Mouse (Mus musculus) liver, embryonic 16.5 days (tissue): ENCODE measurements around the gene Inpp4b. TPM values are rescaled to one million over a fixed set of nuclear protein-coding genes. Genes with fewer than 3 reads are reported as not detected.
"Not testable (repeated sequence)": the region's sequence is repeated elsewhere in the genome, so short reads cannot be mapped to it uniquely, and the experiment has no call there.

Experiments
- ATAC-seq: fragments of 200-750 bp; cut with Nextera tagmentation; 2 replicates; pipeline ENCODE4 v1.8.0; 2017; ENCODE audit warnings: low read depth, mild to moderate bottlenecking, moderate number of reproducible peaks, moderate library complexity
- H3K27ac ChIP-seq: fragments of 300-500 bp; sonication (generic); 2 replicates; pipeline ENCODE4 v1.5.1; 2014; ENCODE audit warnings: mild to moderate bottlenecking, low read length
- H3K27me3 ChIP-seq: fragments of 300-500 bp; sonication (generic); 2 replicates; pipeline ENCODE4 v1.6.1; 2014; ENCODE audit warnings: low read depth, low read length, mixed read lengths; ENCODE audit not compliant: control insufficient read depth, insufficient read depth
- H3K36me3 ChIP-seq: fragments of 300-500 bp; sonication (generic); 2 replicates; pipeline ENCODE4 v1.6.1; 2014; ENCODE audit warnings: mild to moderate bottlenecking; ENCODE audit not compliant: control insufficient read depth, insufficient read depth
- H3K4me1 ChIP-seq: fragments of 300-500 bp; sonication (generic); 2 replicates; pipeline ENCODE4 v1.6.1; 2014; ENCODE audit warnings: low read depth, low read length, mixed read lengths; ENCODE audit not compliant: control insufficient read depth
- H3K4me2 ChIP-seq: fragments of 300-500 bp; sonication (generic); 2 replicates; pipeline ENCODE4 v1.6.1; 2014; ENCODE audit warnings: low read depth, low read length, mixed read lengths
- H3K4me3 ChIP-seq: fragments of 300-500 bp; sonication (generic); 2 replicates; pipeline ENCODE4 v1.5.1; 2014; ENCODE audit warnings: low read depth, mild to moderate bottlenecking, low read length
- H3K9ac ChIP-seq: fragments of 300-500 bp; sonication (generic); 2 replicates; pipeline ENCODE4 v1.6.1; 2014; ENCODE audit warnings: low read depth, low read length
- H3K9me3 ChIP-seq: fragments of 300-500 bp; sonication (generic); replicated peaks from 2 replicates; pipeline ENCODE4 v1.6.1; 2016; ENCODE audit warnings: low read length; ENCODE audit not compliant: control insufficient read depth
- WGBS: fragments of 180-500 bp; shearing (Covaris S2); extraction: QIAGEN DNeasy Blood & Tissue Kit; methylation state at CpG from one replicate; pipeline ENCODE4 v1.1.7; 2014; ENCODE audit not compliant: insufficient replicate concordance; 5-methylcytosine and 5-hydroxymethylcytosine counted together
- polyA plus RNA-seq: library from polyadenylated mRNA; unstranded; fragments of >200 nt; fragmentation: Nextera tagmentation; extraction: Ambion mirVana; gene quantifications from 2 replicates; pipeline ENCODE4 v1.2.1, GENCODE M21; 2015

Inpp4b gene
- polyA plus RNA-seq, 1 experiment from 2014 or later = 1.5 TPM

DNA sequence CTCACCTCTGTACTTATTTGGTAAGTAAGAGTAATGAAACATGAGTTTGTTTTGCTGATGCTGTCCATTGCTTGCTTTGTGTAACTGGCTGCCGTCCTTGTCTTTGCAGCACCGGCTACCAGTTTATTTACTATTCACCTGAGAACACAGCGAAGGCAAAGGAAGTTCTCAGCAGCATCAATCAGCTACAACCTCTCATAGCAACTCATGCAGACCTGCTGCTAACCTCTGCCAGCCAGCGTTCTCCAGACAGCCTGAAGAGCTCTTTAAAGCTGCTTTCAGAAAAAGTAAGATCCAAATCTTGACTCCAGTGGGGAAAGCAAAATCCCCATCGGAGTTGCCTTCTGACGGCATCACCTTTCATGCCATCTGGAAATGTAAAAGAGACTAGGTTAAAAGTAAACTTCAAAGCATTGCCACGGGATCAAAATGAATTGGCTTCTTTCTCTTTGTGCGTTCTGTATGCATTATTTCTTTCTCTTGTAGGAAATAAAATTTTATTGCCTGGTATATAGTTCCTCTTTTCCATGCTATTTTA lies 642.8 kb downstream of the Inpp4b start:
- no peak overlapping the region for H3K4me3 ChIP-seq
- H3K4me1 ChIP-seq = no peaks in the 10 kb centered on the region
- H3K9ac ChIP-seq = no peak overlapping the region
- H3K27me3 ChIP-seq = no peaks in the 10 kb centered on the region
- no peaks in the 10 kb centered on the region for H3K36me3 ChIP-seq
- no peaks in the 10 kb centered on the region for H3K9me3 ChIP-seq
- no peak overlapping the region for H3K27ac ChIP-seq
- WGBS = 69% methylated on average over 8 of the region's 8 CpGs
- ATAC-seq = no peak
- no peak overlapping the region for H3K4me2 ChIP-seq

DNA sequence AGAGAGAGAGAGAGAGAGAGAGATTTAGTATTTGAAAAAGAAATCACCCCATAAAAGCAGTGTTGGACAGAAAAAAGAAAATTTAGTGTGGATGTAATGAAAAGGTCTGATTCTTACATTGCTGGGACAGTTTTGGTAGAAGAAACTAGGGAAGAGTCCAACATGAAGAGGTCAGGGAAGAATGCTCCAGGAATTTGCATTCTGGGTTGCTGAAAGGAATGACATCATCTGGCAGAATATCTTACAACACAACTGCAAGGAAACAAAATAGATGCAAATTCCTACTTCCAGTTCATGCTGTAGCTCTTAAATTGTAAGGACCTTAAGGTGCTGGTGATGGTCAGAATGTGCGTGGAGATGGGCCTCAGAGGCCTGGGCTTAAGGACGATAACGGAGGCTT lies 650.6 kb downstream of the Inpp4b start:
- Histone ChIP-seq H3K27ac (no peak overlapping the region), H3K4me3 (no peak overlapping the region), H3K36me3 (no peaks in the 10 kb centered on the region), H3K4me1 (no peaks in the 10 kb centered on the region), H3K4me2 (no peak overlapping the region), H3K9ac (no peak overlapping the region), H3K9me3 (no peaks in the 10 kb centered on the region), H3K27me3 (no peaks in the 10 kb centered on the region)
- no peak for ATAC-seq
- WGBS = 71% methylated on average over 3 of the region's 3 CpGs

DNA sequence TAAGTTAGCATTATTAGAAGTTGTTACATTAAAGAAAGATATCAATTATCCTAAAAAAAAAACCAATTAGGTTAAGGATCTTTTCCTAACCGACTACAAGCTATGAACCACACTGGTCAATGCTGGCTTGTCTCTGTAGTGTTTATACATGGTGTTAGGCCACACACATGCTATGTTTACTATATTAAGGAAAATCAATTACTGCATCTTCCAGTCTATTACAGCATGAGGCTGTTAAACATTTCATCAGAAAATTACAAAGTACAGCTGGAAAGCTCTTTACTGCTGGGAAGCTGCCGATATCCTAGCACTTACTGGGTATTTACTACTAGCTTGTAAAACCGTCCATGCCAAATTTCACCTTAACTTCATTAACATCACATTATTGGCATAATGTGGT lies 653.9 kb downstream of the Inpp4b start:
- no peak overlapping the region for H3K4me3 ChIP-seq
- H3K4me2 ChIP-seq = no peak overlapping the region
- H3K36me3 ChIP-seq = no peaks in the 10 kb centered on the region
- no peaks in the 10 kb centered on the region for H3K9me3 ChIP-seq
- H3K27ac ChIP-seq = no peak overlapping the region
- ATAC-seq = no peak
- WGBS = 67% methylated on average over 3 of the region's 3 CpGs
- no peaks in the 10 kb centered on the region for H3K27me3 ChIP-seq
- no peaks in the 10 kb centered on the region for H3K4me1 ChIP-seq
- no peak overlapping the region for H3K9ac ChIP-seq

DNA sequence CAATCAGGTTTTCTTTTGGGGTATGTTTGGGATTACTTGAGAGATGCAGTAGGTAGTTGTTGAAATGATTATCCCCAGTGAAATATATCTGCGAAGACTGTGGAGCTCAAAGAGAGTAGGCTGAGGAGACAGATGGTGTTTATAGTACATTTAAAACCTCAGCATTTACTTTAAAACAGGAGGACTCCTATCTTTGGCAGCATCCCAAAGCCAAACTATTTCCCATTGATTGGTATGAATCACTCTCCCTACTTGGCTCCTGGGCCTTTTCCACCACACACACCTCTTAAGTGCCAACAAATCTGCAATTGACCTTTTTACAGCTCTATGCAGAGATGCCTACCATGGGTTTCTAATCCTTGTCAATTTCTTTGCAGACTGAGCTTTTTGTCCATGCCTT lies 654.5 kb downstream of the Inpp4b start:
- Histone ChIP-seq H3K36me3 (no peaks in the 10 kb centered on the region), H3K9ac (no peak overlapping the region), H3K4me2 (no peak overlapping the region), H3K9me3 (no peaks in the 10 kb centered on the region), H3K4me1 (no peaks in the 10 kb centered on the region), H3K27ac (no peak overlapping the region), H3K4me3 (no peak overlapping the region), H3K27me3 (no peaks in the 10 kb centered on the region)
- WGBS = 73% methylated on average over 1 of the region's 1 CpGs
- ATAC-seq = no peak

DNA sequence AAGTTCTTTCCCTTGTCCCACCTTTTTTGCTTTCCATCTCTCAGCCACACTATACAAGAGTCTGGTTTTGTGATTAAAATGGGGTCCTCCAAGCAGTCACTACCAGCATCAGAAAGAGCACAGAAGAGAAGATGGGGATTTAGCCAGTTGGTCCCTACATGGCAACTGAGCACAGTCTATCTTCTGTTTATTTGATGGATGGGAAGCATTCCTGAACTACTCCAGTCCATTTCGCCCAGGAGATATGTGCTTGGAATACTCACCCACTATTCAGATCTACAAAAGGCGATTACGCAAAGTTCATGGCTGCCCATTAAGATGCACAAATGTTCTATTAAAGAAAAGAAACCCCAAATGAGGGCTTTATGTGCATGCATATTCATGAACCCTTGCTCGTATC lies 661.8 kb downstream of the Inpp4b start:
- H3K9ac ChIP-seq = no peak overlapping the region
- no peaks in the 10 kb centered on the region for H3K27me3 ChIP-seq
- no peaks in the 10 kb centered on the region for H3K36me3 ChIP-seq
- H3K27ac ChIP-seq = no peak overlapping the region
- H3K4me3 ChIP-seq = no peak overlapping the region
- H3K4me1 ChIP-seq = no peaks in the 10 kb centered on the region
- 74% methylated on average over 4 of the region's 4 CpGs for WGBS
- no peak for ATAC-seq
- H3K9me3 ChIP-seq = no peaks in the 10 kb centered on the region
- H3K4me2 ChIP-seq = no peak overlapping the region

DNA sequence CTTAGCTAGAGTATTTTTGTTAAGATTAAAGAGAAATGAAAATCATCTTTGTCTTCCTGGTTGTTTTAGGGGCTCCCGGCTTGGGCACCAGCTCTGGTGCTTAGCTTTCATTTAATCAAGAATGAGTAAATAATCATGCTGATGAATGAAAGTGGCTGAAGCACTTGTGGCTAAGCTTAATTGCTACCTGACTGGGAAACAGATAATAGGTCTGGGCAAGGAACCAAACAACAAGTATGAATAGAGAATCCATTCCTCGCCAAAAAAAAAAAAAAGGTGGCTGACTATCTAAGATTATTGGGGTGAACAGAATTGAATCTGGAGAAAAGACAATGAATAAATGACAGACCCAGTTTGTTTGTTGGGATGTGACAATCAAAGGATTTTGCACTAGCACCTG lies 663.1 kb downstream of the Inpp4b start:
- Histone ChIP-seq H3K27me3 (no peaks in the 10 kb centered on the region), H3K27ac (no peak overlapping the region), H3K9me3 (no peaks in the 10 kb centered on the region), H3K4me3 (no peak overlapping the region), H3K4me2 (no peak overlapping the region), H3K9ac (no peak overlapping the region), H3K36me3 (no peaks in the 10 kb centered on the region), H3K4me1 (no peaks in the 10 kb centered on the region)
- WGBS = 51% methylated on average over 2 of the region's 2 CpGs
- no peak for ATAC-seq

DNA sequence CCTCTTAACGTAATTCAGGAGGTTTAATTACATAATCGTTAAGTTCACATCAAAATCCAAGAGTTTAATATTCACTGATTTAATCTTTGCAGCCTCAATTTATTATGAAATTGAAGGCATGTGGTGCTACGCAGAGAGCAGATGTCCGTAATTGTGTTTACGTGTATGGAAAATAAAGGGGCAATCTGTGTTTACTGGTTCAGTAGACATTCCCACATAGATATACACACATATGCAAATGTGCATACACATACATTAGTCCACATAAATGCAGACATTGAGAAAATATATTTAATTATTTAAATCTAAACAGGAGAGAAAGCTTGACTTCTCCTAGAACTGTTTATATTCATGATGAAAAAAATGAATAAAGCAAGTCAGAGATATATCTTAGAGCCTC lies 675.4 kb downstream of the Inpp4b start:
- Histone ChIP-seq H3K27ac (no peak overlapping the region), H3K4me3 (no peak overlapping the region), H3K4me1 (no peaks in the 10 kb centered on the region), H3K9ac (no peak overlapping the region), H3K36me3 (no peaks in the 10 kb centered on the region), H3K4me2 (no peak overlapping the region), H3K9me3 (no peaks in the 10 kb centered on the region), H3K27me3 (no peaks in the 10 kb centered on the region)
- no peak for ATAC-seq
- WGBS = 78% methylated on average over 5 of the region's 5 CpGs

DNA sequence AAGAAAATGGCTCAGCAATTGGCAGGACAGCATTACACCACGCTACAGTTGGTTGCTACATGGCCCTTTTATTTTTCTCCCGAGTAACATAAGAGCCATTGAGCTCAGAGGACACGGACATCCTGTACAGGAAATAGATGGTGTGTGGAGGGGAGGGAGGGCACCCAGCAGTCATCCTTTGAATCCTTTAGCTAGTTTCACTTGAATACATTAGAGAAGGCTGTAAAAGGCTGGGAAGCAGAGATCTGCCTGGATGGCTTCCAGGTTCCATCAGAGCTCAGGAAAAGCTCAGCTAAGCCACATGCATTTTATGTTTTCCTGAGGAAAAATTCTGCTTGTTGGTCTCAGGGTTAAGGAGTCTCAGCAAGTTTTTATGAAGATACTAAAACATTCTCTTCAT lies 685.0 kb downstream of the Inpp4b start:
- no peaks in the 10 kb centered on the region for H3K9me3 ChIP-seq
- no peak overlapping the region for H3K4me2 ChIP-seq
- H3K36me3 ChIP-seq = no peaks in the 10 kb centered on the region
- H3K27me3 ChIP-seq = no peaks in the 10 kb centered on the region
- H3K9ac ChIP-seq = no peak overlapping the region
- WGBS = 32% methylated on average over 3 of the region's 3 CpGs
- H3K27ac ChIP-seq = no peak overlapping the region
- H3K4me3 ChIP-seq = no peak overlapping the region
- H3K4me1 ChIP-seq = no peaks in the 10 kb centered on the region
- no peak for ATAC-seq

DNA sequence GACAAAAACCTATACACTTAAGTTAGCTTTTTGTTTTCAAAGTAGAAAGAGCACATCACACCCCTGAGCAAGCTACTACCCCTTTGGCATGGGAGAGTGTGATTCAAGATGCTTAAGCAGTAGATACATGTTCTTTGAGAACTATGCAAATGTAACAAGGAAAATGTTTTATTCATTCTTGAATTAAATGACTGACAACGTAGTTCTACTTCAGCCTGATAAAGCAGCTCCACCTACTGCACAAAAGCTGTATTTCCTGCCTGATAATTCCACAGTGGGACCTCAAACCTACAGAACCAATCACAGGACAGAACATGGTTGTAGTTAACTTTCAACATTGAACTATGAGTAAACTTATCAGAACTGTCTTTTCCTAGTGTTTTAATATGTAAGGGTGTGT lies 686.5 kb downstream of the Inpp4b start:
- no peaks in the 10 kb centered on the region for H3K27me3 ChIP-seq
- H3K9ac ChIP-seq = no peak overlapping the region
- no peaks in the 10 kb centered on the region for H3K36me3 ChIP-seq
- no peaks in the 10 kb centered on the region for H3K9me3 ChIP-seq
- H3K4me2 ChIP-seq = no peak overlapping the region
- WGBS = 13% methylated on average over 1 of the region's 1 CpGs
- H3K4me3 ChIP-seq = no peak overlapping the region
- H3K27ac ChIP-seq = no peak overlapping the region
- H3K4me1 ChIP-seq = no peaks in the 10 kb centered on the region
- ATAC-seq = no peak

DNA sequence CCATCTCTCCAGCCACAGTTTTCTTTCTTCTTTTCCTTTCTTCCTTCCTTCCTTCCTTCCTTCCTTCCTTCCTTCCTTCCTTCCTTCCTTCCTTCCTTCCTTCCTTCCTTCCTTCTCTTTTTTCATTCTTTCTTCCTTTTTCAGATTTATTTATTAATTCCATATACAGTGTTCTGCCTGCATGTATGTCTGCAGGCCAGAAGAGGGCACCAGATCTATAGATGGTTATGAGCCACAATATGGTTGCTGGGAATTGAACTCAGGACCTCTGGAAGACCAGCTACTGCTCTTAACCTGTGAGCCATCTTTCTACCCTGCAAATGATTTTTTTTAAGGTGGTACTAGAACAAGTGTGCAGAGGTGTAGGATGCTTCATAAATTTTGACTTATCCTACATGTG lies 689.7 kb downstream of the Inpp4b start:
- H3K4me2 ChIP-seq, H3K27me3 ChIP-seq, H3K9me3 ChIP-seq, H3K36me3 ChIP-seq, H3K9ac ChIP-seq, H3K4me1 ChIP-seq, ATAC-seq, H3K27ac ChIP-seq, H3K4me3 ChIP-seq: not testable (repeated sequence)
